Mouse (Mus musculus) limb, embryonic 13.5 days (tissue): ENCODE data around the gene Tspan31. TPM values are rescaled to one million over a fixed set of nuclear protein-coding genes. Genes with fewer than 3 reads are reported as not detected.
"Not testable (repeated sequence)": the region's sequence is repeated elsewhere in the genome, so short reads cannot be mapped to it uniquely, and the experiment has no call there.

Experiments used
- ATAC-seq: fragments of 200-750 bp; cut with Nextera tagmentation; 2 replicates; pipeline ENCODE4 v1.8.0; 2017; ENCODE audit warnings: low read depth, moderate number of reproducible peaks, moderate TSS enrichment; ENCODE audit not compliant: low FRiP score
- H3K27ac ChIP-seq: fragments of 300-500 bp; sonication (generic); 2 replicates; pipeline ENCODE4 v1.5.1; 2015; ENCODE audit warnings: inconsistent platforms, mild to moderate bottlenecking, moderate library complexity
- H3K27me3 ChIP-seq: fragments of 300-500 bp; sonication (generic); 2 replicates; pipeline ENCODE4 v1.6.1; 2015; ENCODE audit warnings: mild to moderate bottlenecking, inconsistent platforms
- H3K36me3 ChIP-seq: fragments of 300-500 bp; sonication (generic); 2 replicates; pipeline ENCODE4 v1.6.1; 2015; ENCODE audit warnings: inconsistent platforms, mild to moderate bottlenecking, moderate library complexity
- H3K4me1 ChIP-seq: fragments of 300-500 bp; sonication (generic); 2 replicates; pipeline ENCODE4 v1.6.1; 2015; ENCODE audit warnings: inconsistent platforms
- H3K4me2 ChIP-seq: fragments of 300-500 bp; sonication (generic); replicated peaks from 2 replicates; pipeline ENCODE4 v1.6.1; 2015; ENCODE audit warnings: inconsistent platforms, mild to moderate bottlenecking, moderate library complexity
- H3K4me3 ChIP-seq: fragments of 300-500 bp; sonication (generic); 2 replicates; pipeline ENCODE4 v1.5.1; 2015; ENCODE audit warnings: moderate library complexity, mild to moderate bottlenecking, inconsistent platforms
- H3K9ac ChIP-seq: fragments of 300-500 bp; sonication (generic); 2 replicates; pipeline ENCODE4 v1.6.1; 2015; ENCODE audit warnings: mild to moderate bottlenecking, inconsistent platforms
- H3K9me3 ChIP-seq: fragments of 300-500 bp; sonication (generic); 2 replicates; pipeline ENCODE4 v1.6.1; 2016; ENCODE audit warnings: inconsistent platforms
- WGBS: fragments of 180-500 bp; shearing (Covaris S2); methylation state at CpG from one replicate; pipeline ENCODE4 v1.1.7; 2015; 5-methylcytosine and 5-hydroxymethylcytosine counted together
- polyA plus RNA-seq: library from polyadenylated mRNA; unstranded; fragments of >200 nt; fragmentation: Nextera tagmentation; extraction: Ambion mirVana; gene quantifications from 2 replicates; pipeline ENCODE4 v1.2.1, GENCODE M21; 2015

Gene Tspan31
- polyA plus RNA-seq, 1 experiment from 2014 or later, result 188 TPM

- Histone ChIP-seq H3K4me3 (peak overlapping the region; percentile 68), H3K27me3 (peaks cover 16% of the 10 kb centered on the region), H3K27ac (no peak overlapping the region), H3K4me2 (peak overlapping the region; percentile 98), H3K9me3 (no peaks in the 10 kb centered on the region), H3K36me3 (peaks cover 26% of the 10 kb centered on the region), H3K9ac (peak overlapping the region; percentile 76), H3K4me1 (peaks cover 22% of the 10 kb centered on the region)
- ATAC-seq, result no peak
- 79% methylated on average over 9 of the region's 9 CpGs for WGBS
These were observed 1.1 kb upstream of the Tspan31 start for GRCm38 (mm10) chr10:127071203-127071602.

GRCm38 (mm10) chr10:127069281-127070189 lies 529 bp downstream of the Tspan31 start:
- peak overlapping the region; percentile 78 for H3K9ac ChIP-seq
- no peaks in the 10 kb centered on the region for H3K27me3 ChIP-seq
- peaks cover 42% of the 10 kb centered on the region for H3K36me3 ChIP-seq
- peak overlapping the region; percentile 89 for H3K27ac ChIP-seq
- ATAC-seq, result peak; percentile 73
- peak overlapping the region; percentile 68 for H3K4me3 ChIP-seq
- H3K4me1 ChIP-seq, result peaks cover 32% of the 10 kb centered on the region
- no peaks in the 10 kb centered on the region for H3K9me3 ChIP-seq
- WGBS, result 7% methylated on average over 30 of the region's 30 CpGs
- peak overlapping the region; percentile 98 for H3K4me2 ChIP-seq

- ATAC-seq, result no peak
- WGBS, result 80% methylated on average over 9 of the region's 9 CpGs
- Histone ChIP-seq H3K4me3 (peak overlapping the region; percentile 68), H3K27me3 (no peaks in the 10 kb centered on the region), H3K4me1 (peaks cover 33% of the 10 kb centered on the region), H3K9me3 (no peaks in the 10 kb centered on the region), H3K9ac (peak overlapping the region; percentile 78), H3K36me3 (peaks cover 43% of the 10 kb centered on the region), H3K27ac (no peak overlapping the region; the same call in 1 of the 2 replicates), H3K4me2 (peak overlapping the region; percentile 98)
These were observed 1.6 kb downstream of the Tspan31 start for GRCm38 (mm10) chr10:127068360-127069038.

DNA sequence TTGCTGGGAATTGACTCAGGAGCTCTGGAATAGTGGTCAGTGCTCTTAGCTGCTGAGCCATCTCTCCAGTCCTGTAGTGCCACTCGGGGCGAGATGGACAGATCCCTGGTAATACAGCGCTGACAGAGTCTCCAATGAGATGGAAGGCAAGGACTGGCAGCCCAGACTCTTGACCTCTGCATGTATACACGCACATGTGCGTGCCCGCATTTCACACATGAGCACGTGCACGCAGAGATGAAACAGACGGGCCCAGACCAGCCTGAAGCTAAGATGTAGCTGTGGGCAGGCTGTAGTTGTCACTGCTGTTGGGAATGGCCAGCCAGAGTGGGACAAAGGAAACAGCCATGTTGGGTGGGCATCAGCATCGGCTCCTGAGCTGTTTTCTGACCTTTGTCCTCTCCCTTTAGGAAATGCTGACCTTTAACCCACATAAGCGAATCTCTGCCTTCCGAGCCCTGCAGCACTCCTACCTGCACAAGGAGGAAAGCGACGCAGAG lies 3.5 kb downstream of the Tspan31 start:
- Histone ChIP-seq H3K9ac (no peak overlapping the region), H3K27me3 (peaks cover 2% of the 10 kb centered on the region), H3K27ac (no peak overlapping the region), H3K4me2 (no peak overlapping the region), H3K4me3 (no peak overlapping the region), H3K4me1 (peaks cover 33% of the 10 kb centered on the region), H3K9me3 (no peaks in the 10 kb centered on the region), H3K36me3 (peaks cover 43% of the 10 kb centered on the region)
- ATAC-seq, result no peak
- WGBS, result 87% methylated on average over 14 of the region's 14 CpGs

- Histone ChIP-seq H3K4me1 (peaks cover 28% of the 10 kb centered on the region), H3K9me3 (no peaks in the 10 kb centered on the region), H3K4me2 (no peak overlapping the region), H3K27me3 (peaks cover 8% of the 10 kb centered on the region), H3K27ac (no peak overlapping the region), H3K4me3 (no peak overlapping the region), H3K36me3 (peaks cover 43% of the 10 kb centered on the region), H3K9ac (no peak overlapping the region)
- WGBS, result 88% methylated on average over 9 of the region's 9 CpGs
- ATAC-seq, result no peak
These were observed 4.1 kb downstream of the Tspan31 start for GRCm38 (mm10) chr10:127065981-127066380.

DNA sequence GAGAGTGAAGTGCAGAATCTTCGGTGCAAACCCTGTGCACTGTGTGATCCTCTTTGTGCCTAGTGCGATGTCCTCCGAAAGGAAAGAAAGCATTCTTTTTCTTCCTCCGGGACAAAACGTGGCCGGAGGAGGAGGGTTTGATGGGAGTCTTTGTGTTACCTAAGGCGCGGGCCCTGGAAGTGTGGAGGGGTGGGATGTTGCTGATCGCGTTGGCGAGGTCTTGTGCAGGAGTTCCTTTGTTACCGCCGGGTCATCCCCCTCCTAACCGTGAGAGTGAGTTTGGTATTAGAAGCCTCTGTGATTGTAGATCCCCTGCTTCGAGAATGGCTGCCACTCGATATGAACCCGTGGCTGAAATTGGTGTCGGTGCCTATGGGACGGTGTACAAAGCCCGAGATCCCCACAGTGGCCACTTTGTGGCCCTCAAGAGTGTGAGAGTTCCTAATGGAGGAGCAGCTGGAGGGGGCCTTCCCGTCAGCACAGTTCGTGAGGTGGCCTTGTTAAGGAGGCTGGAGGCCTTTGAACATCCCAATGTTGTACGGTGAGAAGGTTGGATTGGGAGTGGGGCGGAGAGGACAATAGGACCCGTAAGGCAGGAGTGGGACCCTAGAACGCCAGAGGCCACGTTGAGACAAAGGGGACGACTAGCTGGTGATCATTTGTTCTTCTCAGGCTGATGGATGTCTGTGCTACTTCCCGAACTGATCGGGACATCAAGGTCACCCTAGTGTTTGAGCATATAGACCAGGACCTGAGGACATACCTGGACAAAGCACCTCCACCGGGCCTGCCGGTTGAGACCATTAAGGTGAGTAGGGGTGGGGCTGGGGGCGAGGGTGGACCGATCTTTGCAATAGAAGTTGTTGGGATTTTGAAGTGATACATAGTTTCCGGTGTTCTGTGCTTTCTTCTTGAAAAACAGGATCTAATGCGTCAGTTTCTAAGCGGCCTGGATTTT lies 5.9 kb downstream of the Tspan31 start:
- H3K36me3 ChIP-seq, result peaks cover 43% of the 10 kb centered on the region
- peak overlapping the region; percentile 72 for H3K27ac ChIP-seq
- peak overlapping the region; percentile 92 for H3K4me2 ChIP-seq
- H3K27me3 ChIP-seq, result peaks cover 17% of the 10 kb centered on the region
- H3K4me3 ChIP-seq, result peak overlapping the region; percentile 83
- H3K9me3 ChIP-seq, result no peaks in the 10 kb centered on the region
- H3K9ac ChIP-seq, result peak overlapping the region; percentile 97
- no peak for ATAC-seq
- WGBS, result 13% methylated on average over 37 of the region's 37 CpGs
- peaks cover 27% of the 10 kb centered on the region for H3K4me1 ChIP-seq

DNA sequence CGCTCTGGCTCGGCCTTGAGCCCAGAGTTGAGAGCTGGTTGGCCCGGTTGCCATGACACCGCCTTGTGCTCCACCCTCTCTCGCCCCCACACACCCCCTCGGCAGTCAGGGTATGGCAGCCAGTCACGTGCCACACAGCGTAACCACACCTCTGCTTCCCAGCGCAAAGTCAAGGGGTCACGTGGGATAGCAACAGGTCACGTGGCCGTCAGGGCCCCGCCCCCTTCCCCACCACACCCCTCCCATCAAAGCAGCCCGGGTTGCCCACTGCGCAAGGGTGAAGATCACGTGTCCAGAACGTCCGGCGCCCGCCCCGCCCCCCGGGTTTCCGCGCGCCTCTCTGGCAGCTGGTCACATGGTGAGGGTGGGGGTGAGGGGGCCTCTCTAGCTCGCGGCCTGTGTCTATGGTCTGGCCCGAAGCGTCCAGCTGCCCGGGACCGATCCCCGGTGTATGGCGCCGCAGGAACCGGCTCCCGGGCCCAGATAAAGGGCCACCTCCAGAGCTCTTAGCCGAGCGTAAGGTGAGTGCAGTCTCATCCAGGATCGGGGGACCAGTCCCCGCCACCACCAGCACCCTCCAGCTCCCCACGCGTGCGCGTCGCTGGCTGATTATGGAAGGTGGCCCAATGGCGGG lies 6.7 kb downstream of the Tspan31 start, which contains the start of gene Cdk4:
Gene Cdk4, plus strand, starts transcription at position 296 of the 634 bp plus-strand sequence.
- peak within 1 kb of the TSS; percentile 97 for H3K9ac ChIP-seq
- ATAC-seq, result peak; percentile 92
- peak within 1 kb of the TSS; percentile 92 for H3K4me2 ChIP-seq
- H3K27ac ChIP-seq, result peak within 1 kb of the TSS; percentile 72
- H3K4me3 ChIP-seq, result peak within 1 kb of the TSS; percentile 83
- peaks cover 27% of the 10 kb centered on the region for H3K4me1 ChIP-seq
- H3K9me3 ChIP-seq, result no peaks in the 10 kb centered on the region
- under 1% methylated on average over 46 of the region's 46 CpGs for WGBS
- H3K36me3 ChIP-seq, result peaks cover 39% of the 10 kb centered on the region
- H3K27me3 ChIP-seq, result peaks cover 22% of the 10 kb centered on the region

GRCm38 (mm10) chr10:127062503-127062902 lies 7.6 kb downstream of the Tspan31 start:
- WGBS, result 70% methylated on average over 5 of the region's 5 CpGs
- H3K4me3 ChIP-seq, result no peak overlapping the region
- H3K27me3 ChIP-seq, result peaks cover 25% of the 10 kb centered on the region
- no peak overlapping the region for H3K27ac ChIP-seq
- no peak for ATAC-seq
- no peaks in the 10 kb centered on the region for H3K9me3 ChIP-seq
- H3K4me2 ChIP-seq, result no peak overlapping the region
- H3K36me3 ChIP-seq, result peaks cover 35% of the 10 kb centered on the region
- no peak overlapping the region for H3K9ac ChIP-seq
- H3K4me1 ChIP-seq, result peaks cover 29% of the 10 kb centered on the region

DNA sequence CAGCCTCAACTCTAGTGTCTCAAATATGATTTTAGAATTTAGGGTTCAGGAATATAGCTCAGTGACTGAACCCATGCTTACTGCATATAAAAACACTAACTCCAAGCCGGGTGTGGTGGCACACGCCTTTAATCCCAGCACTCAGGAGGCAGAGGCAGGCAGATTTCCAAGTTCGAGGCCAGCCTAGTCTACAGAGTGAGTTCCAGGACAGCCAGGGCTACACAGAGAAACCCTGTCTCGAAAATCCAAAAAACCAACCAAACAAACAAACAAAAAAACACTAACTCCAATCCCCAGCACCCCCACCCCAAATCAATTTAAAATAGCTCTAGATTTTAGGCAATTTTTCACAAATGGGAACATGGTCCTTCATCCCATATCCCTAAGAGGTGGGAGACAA lies 8.0 kb downstream of the Tspan31 start:
- H3K9me3 ChIP-seq, H3K4me3 ChIP-seq, ATAC-seq, H3K9ac ChIP-seq, H3K27ac ChIP-seq, H3K4me2 ChIP-seq: not testable (repeated sequence)
- peaks cover 29% of the 10 kb centered on the region for H3K4me1 ChIP-seq
- peaks cover 28% of the 10 kb centered on the region for H3K27me3 ChIP-seq
- peaks cover 35% of the 10 kb centered on the region for H3K36me3 ChIP-seq
- WGBS, result 85% methylated on average over 4 of the region's 4 CpGs

DNA sequence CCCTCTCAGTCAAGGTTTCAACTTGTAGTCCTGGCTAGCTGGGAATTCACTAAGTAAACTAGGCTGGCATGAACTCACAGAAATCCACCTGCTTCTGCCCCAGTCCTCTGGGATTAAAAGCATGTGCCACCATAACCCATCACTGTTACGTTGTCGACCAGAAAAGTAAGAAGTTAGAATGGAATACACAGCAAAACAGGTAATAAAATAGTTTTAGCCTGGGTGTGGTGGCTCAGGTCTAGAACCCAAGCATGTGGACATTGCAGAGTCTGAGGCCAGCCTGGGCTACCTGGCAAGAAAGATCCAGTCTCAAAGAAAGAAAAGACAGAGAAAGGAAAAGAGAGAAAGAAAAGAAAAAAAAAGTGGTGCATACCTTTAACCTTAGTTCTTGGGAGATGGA lies 8.6 kb downstream of the Tspan31 start:
- Histone ChIP-seq H3K9ac (no peak overlapping the region), H3K27me3 (peaks cover 28% of the 10 kb centered on the region), H3K9me3 (no peaks in the 10 kb centered on the region), H3K27ac (no peak overlapping the region), H3K4me3 (no peak overlapping the region), H3K4me2 (no peak overlapping the region), H3K36me3 (peaks cover 34% of the 10 kb centered on the region), H3K4me1 (peaks cover 29% of the 10 kb centered on the region)
- no peak for ATAC-seq
- WGBS, result 68% methylated on average over 2 of the region's 2 CpGs

DNA sequence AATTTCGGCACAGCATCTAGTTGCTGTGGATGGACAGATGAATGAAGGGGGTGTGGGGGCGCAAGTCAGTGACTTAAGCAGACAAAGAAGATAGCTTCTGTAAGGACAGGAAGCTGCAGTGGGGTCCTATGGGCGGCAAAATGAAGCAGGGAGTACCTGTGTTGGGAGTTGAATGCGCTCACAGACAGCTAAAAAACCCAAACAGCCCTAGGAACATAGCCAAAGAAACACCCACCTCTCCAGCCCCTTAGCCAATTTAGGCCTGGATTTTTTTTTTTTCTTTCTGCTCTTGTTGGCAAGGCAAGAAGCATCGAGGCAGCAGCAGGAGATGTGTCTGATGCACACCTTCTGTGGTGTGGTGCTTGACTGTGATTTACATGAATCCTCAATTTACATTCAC lies 9.0 kb downstream of the Tspan31 start:
- no peak for ATAC-seq
- no peaks in the 10 kb centered on the region for H3K9me3 ChIP-seq
- peaks cover 29% of the 10 kb centered on the region for H3K4me1 ChIP-seq
- no peak overlapping the region for H3K9ac ChIP-seq
- H3K4me2 ChIP-seq, result no peak overlapping the region; the same call in 1 of the 2 replicates
- no peak overlapping the region for H3K27ac ChIP-seq
- peaks cover 28% of the 10 kb centered on the region for H3K27me3 ChIP-seq
- no peak overlapping the region for H3K4me3 ChIP-seq
- WGBS, result 43% methylated on average over 5 of the region's 5 CpGs
- H3K36me3 ChIP-seq, result peaks cover 34% of the 10 kb centered on the region
